Mouse (Mus musculus): ENCODE results near the gene Osbp. TPM values are rescaled to one million over a fixed set of nuclear protein-coding genes. Genes with fewer than 3 reads are reported as not detected.

The Osbp gene
- polyA plus RNA-seq (2015; fragmentation: Nextera tagmentation; extraction: Ambion mirVana), result 3.9 and 4.6 TPM in 2 replicates

GRCm38 (mm10) chr19:11965023-11965942 lies at the start of gene Osbp:
TSS of gene Osbp (plus strand) at chr19:11965941.

GRCm38 (mm10) chr19:12041217-12041616 lies 75.5 kb downstream of the Osbp start, which contains the start of gene Olfr1423:
TSS of gene Olfr1423 (minus strand) at chr19:12041317.

Small RNAs within 50 kb of the gene (microRNA-seq; reads per million reads assigned to microRNA genes)
- 10.7 reads per million, percentile 22 among the genes with 10 or more reads in this experiment for gene Mir6994

Other genes with a start within 250 kb of the Osbp start
- not detected in 2 replicates for gene Gif, start 218.4 kb upstream of the Osbp start, polyA plus RNA-seq (2015; fragmentation: Nextera tagmentation; extraction: Ambion mirVana)
- gene Mrpl16, start 195.6 kb upstream of the Osbp start, polyA plus RNA-seq (2015; fragmentation: Nextera tagmentation; extraction: Ambion mirVana), result 56.0 and 56.6 TPM in 2 replicates
- 13.8 and 16.3 TPM in 2 replicates for gene Stx3, start 146.5 kb upstream of the Osbp start, polyA plus RNA-seq (2015; fragmentation: Nextera tagmentation; extraction: Ambion mirVana)
- not detected in 2 replicates for gene Olfr1417, start 126.7 kb upstream of the Osbp start, polyA plus RNA-seq (2015; fragmentation: Nextera tagmentation; extraction: Ambion mirVana)
- gene Olfr1418, start 104.9 kb upstream of the Osbp start, polyA plus RNA-seq (2015; fragmentation: Nextera tagmentation; extraction: Ambion mirVana), result not detected in 2 replicates
- gene Olfr1419, start 90.8 kb upstream of the Osbp start, polyA plus RNA-seq (2015; fragmentation: Nextera tagmentation; extraction: Ambion mirVana), result not detected in 2 replicates
- gene Olfr1420, start 79.4 kb upstream of the Osbp start, polyA plus RNA-seq (2015; fragmentation: Nextera tagmentation; extraction: Ambion mirVana), result 0.17 TPM in 1 of 2 replicates, not detected in the other
- gene Patl1, start 53.5 kb upstream of the Osbp start, polyA plus RNA-seq (2015; fragmentation: Nextera tagmentation; extraction: Ambion mirVana), result 8.6 and 11.9 TPM in 2 replicates
- not detected in 2 replicates for gene Olfr1423, start 75.4 kb downstream of the Osbp start, polyA plus RNA-seq (2015; fragmentation: Nextera tagmentation; extraction: Ambion mirVana)
- not detected in 2 replicates for gene Olfr1424, start 96.7 kb downstream of the Osbp start, polyA plus RNA-seq (2015; fragmentation: Nextera tagmentation; extraction: Ambion mirVana)
- gene Olfr1425, start 111.8 kb downstream of the Osbp start, polyA plus RNA-seq (2015; fragmentation: Nextera tagmentation; extraction: Ambion mirVana), result not detected in 2 replicates
- not detected in 2 replicates for gene Olfr1426, start 126.1 kb downstream of the Osbp start, polyA plus RNA-seq (2015; fragmentation: Nextera tagmentation; extraction: Ambion mirVana)
- gene Olfr1427, start 137.4 kb downstream of the Osbp start, polyA plus RNA-seq (2015; fragmentation: Nextera tagmentation; extraction: Ambion mirVana), result not detected in 2 replicates
- not detected in 2 replicates for gene Olfr1428, start 150.0 kb downstream of the Osbp start, polyA plus RNA-seq (2015; fragmentation: Nextera tagmentation; extraction: Ambion mirVana)
- gene Olfr76, start 157.3 kb downstream of the Osbp start, polyA plus RNA-seq (2015; fragmentation: Nextera tagmentation; extraction: Ambion mirVana), result not detected in 2 replicates
- not detected in 2 replicates for gene Olfr1555-ps1, start 204.2 kb downstream of the Osbp start, polyA plus RNA-seq (2015; fragmentation: Nextera tagmentation; extraction: Ambion mirVana)
- gene Olfr1431, start 234.7 kb downstream of the Osbp start, polyA plus RNA-seq (2015; fragmentation: Nextera tagmentation; extraction: Ambion mirVana), result not detected in 2 replicates